Mouse (Mus musculus) WW6 (cell line): ENCODE measurements around the gene Foxp3.

Experiments
- DNase-seq: peaks from one replicate; pipeline ENCODE4 v3.0.0-alpha.2; 2013; ENCODE audit warnings: low read depth, low spot score

The Foxp3 gene

DNA sequence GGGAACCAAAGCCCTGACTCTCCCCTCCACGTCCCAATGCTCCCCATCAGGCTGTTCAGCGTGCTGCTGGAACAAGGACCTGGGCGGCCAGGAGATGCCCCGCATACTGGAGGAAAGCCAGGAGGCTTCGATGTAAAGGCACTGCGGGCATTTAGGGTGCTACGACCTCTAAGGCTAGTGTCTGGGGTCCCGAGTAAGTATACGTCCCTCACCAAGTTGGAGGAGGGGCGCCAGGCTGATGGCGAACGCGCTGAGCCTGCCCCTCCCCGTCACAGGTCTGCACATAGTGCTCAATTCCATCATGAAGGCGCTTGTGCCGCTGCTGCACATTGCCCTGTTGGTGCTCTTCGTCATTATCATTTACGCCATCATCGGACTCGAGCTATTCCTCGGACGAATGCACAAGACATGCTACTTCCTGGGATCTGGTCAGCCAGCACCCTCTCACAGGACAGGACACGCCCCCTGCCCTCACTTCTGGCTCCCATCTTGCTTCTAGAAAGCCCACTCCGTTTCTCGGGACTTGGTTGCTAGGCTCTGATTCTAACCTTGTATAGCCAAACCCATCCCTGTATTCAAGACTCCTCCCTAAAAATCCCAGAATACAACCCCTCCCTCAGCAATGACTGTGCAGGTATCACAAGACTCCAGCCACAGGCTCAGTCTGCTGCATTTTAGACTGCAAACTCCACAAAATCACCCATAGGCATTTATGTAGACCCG, 37.3 kb downstream of the Foxp3 start:
- DNase-seq: no peak

DNA sequence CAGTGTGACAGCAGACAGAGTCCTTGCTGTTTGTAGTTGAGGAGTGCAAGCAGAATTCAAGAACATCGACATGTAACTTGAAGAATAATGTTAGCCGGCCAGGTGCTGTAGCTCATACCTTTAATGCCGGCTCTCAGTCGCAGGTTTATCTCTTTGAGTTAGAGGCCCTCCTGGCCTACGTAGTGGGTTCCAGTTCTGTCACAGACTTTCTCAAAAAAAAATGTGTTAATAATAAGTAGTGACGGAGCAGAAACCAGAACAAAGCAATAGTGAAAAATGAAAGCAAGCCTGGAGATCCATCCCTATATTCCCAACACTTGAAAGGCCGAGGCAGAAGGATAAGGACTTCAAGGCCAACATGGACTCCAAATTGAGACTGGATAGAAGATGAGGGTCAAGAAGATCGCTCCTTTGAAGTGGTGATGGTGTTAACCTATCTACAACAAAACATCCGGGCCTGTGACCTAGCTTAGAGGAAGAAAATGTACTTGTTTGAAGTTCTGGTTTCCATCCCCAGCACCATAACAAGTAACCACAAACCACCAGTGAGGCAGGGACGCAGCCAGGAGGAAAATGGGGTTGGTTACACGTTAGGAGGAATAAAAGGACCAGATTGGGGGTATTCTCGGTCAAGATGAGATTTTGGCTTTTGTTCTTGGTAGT, 44.6 kb downstream of the Foxp3 start:
- no peak for DNase-seq

DNA sequence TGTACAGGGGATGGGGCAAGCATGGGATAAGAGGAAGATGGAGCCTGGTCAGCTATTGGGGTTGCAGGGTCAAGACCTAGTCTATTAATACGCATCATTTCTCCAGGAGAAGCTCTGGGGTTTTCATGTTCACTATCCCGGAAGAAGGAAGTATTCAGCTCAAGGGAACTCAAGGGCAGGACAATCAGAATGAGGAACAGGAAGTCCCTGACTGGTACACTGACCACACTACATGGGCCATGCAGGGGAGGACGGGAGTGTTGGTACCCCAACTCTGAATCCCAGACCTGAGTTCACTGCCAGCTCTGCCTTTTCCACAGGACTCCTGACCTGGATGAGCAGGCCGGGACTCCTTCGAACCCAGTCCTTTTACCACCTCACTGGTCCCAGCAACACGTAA, 59.1 kb downstream of the Foxp3 start:
- DNase-seq: no peak

DNA sequence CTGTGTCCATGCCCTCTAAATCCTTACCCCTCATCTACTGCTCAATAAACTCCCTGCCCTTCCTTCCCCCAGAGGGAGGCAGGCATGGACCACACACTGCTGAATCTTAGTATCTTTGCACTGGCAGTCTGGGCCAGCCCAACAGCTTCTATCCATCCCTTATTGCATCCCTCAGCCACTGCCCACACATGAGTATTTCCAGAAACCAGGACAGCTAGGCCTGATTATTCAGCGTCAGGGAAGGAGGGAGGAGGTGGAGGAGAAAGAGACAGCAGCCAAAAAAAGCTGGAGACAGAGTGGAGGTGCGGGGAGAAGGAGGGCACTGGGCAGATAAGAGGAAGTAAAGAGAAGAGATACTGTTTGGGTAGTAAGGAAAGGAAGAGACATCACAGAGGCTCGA, 61.7 kb downstream of the Foxp3 start:
- no peak for DNase-seq

DNA sequence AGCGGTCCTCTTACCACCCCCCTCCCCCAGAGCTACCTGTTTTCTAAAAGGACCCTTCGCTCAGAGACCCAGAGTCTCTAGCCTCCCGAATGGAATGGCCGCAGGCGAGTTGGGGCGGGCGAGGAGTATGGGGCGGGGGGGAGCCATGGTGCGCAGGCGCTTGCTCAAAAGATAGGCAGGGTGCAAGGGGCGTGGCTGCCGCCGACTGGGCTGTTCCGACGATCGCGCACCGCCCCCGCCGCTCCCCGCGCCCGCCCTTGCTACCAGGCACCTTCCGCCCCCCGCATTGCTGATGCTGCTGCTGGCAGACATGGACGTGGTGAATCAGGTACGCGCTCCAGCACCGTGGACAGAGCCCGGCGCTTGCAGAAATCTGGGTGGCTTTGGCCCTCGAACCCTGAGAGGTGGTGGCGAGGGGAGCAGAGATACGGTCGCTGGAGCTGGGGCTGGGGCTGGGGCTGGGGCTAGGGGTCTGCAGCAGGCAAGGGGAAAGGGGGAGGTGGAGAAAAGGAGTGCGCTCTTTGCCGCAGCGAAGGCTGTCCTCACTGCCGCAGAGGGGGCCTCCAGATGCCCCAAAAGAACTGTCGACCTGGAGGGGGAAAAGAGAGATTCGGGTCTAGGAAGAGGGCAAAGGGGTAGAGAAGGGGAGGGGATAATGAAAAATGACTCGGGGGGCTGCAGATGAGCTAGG, 65.1 kb downstream of the Foxp3 start, which contains the start of gene Syp:
Syp (plus strand) TSS at position 71 of the 691 bp plus-strand sequence.
- peak; percentile 56 for DNase-seq

DNA sequence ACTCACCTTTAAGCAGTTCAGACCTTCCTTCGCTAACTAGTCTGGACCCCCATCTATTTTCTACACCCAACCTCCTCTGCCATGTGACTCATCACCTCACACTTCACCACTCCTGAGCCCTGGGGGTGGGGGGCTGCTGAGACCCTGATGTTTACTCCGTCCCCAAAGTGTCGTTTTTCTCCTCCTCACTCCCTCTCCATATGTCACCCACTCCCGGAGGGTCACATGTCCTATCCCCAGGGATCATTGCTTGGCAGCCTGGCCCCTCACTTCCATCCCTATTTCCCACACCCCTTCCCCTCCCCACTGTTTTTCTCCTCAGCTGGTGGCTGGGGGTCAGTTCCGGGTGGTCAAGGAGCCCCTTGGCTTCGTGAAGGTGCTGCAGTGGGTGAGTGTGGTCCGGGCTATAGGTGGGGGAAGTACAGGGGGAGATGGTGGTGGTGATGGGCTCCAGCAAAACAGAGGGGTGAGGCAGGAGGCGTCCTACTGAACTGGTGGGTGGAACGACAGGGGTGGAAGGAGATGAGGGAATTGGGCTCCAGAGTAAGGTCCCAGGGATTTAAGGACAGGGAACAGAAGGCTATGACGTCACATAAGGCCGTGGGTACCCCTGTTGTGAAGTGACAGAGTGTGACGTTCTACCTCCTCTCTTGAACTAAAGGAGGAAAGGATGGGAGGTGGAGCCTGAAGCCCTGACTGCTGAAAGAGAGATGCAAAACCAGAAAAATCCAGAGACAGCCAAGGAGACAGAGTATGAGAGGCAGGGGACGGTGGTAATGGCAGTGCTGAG, 66.3 kb downstream of the Foxp3 start:
- no peak for DNase-seq

DNA sequence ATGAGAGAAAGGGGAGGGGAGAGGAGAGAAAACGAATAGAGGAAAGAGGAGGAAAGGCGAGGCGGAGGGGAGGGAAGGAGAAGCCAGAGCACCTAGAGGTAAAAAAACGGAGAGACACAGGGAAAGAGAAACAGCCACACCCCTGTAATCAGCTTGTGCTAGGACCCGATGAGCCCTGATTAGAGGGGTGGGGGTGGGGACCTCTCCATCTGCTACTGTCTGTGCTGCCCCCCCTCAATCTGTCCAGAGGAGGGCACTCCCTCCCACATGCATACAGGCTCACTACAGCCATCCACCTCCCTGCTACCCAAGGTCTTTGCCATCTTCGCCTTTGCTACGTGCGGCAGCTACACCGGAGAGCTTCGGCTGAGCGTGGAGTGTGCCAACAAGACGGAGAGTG, 67.3 kb downstream of the Foxp3 start:
- no peak for DNase-seq
